Mouse (Mus musculus) ES-CJ7 (cell line): ENCODE results near the gene Fndc9.

ENCODE experiments used
- DNase-seq: peaks from one replicate; pipeline ENCODE4 v3.0.0; 2011; ENCODE audit warnings: low read depth, low spot score

Fndc9 gene

GRCm38 (mm10) chr11:46276168-46276567 is 40.8 kb downstream of the Fndc9 start:
- no peak for DNase-seq

GRCm38 (mm10) chr11:46276778-46277177 is 41.4 kb downstream of the Fndc9 start:
- peak; percentile 91 for DNase-seq

GRCm38 (mm10) chr11:46278140-46278539 is 42.8 kb downstream of the Fndc9 start:
- DNase-seq = no peak

GRCm38 (mm10) chr11:46278709-46279108 is 43.4 kb downstream of the Fndc9 start:
- DNase-seq = no peak

- no peak for DNase-seq
Measured at GRCm38 (mm10) chr11:46282612-46283011, 47.3 kb downstream of the Fndc9 start.

GRCm38 (mm10) chr11:46283800-46284199 is 48.5 kb downstream of the Fndc9 start:
- DNase-seq = no peak

- no peak for DNase-seq
Measured at GRCm38 (mm10) chr11:46286803-46287202, 51.5 kb downstream of the Fndc9 start.

- DNase-seq = no peak
Measured at GRCm38 (mm10) chr11:46288091-46288490, 52.8 kb downstream of the Fndc9 start.

GRCm38 (mm10) chr11:46289022-46289421 is 53.7 kb downstream of the Fndc9 start:
- DNase-seq = no peak
